Mouse (Mus musculus) cortical plate, adult 2 months (tissue): Measurements from ENCODE around the gene Gramd1c.

Experiments used
- CTCF ChIP-seq: fragments of 200-500 bp; IDR thresholded peaks from 2 replicates; pipeline ENCODE4 v1.5.1; 2011; ENCODE audit warnings: mild to moderate bottlenecking, control low read depth, low read length; ENCODE audit not compliant: insufficient read depth; ENCODE audit errors: extremely low read depth
- POLR2A ChIP-seq: fragments of 200-500 bp; IDR thresholded peaks from 2 replicates; pipeline ENCODE4 v1.6.1; 2011; ENCODE audit warnings: mild to moderate bottlenecking, low read length, control low read depth; ENCODE audit not compliant: insufficient read depth; ENCODE audit errors: extremely low read depth

- TF ChIP-seq CTCF (no peak), POLR2A (no peak)
Measured at GRCm38 (mm10) chr16:43972391-43972790, 90.8 kb downstream of the Gramd1c start.
